Mouse (Mus musculus) neural tube, embryonic 12.5 days (tissue): Measurements from ENCODE around the gene Myl10. TPM values are rescaled to one million over a fixed set of nuclear protein-coding genes. Genes with fewer than 3 reads are reported as not detected.
"Not testable (repeated sequence)": the region's sequence is repeated elsewhere in the genome, so short reads cannot be mapped to it uniquely, and the experiment has no call there.

Experiments
- ATAC-seq: fragments of 200-750 bp; cut with Nextera tagmentation; 2 replicates; pipeline ENCODE4 v1.8.0; 2017; ENCODE audit warnings: low read depth, mild to moderate bottlenecking, moderate TSS enrichment, moderate library complexity; ENCODE audit not compliant: low FRiP score
- H3K27ac ChIP-seq: fragments of 300-500 bp; sonication (generic); 2 replicates; pipeline ENCODE4 v1.5.1; 2016
- H3K27me3 ChIP-seq: fragments of 300-500 bp; sonication (generic); replicated peaks from 2 replicates; pipeline ENCODE4 v1.6.1; 2016; ENCODE audit warnings: mild to moderate bottlenecking
- H3K36me3 ChIP-seq: fragments of 300-500 bp; sonication (generic); 2 replicates; pipeline ENCODE4 v1.6.1; 2016; ENCODE audit warnings: mild to moderate bottlenecking
- H3K4me1 ChIP-seq: fragments of 300-500 bp; sonication (generic); 2 replicates; pipeline ENCODE4 v1.6.1; 2016
- H3K4me2 ChIP-seq: fragments of 300-500 bp; sonication (generic); replicated peaks from 2 replicates; pipeline ENCODE4 v1.6.1; 2016; ENCODE audit warnings: mild to moderate bottlenecking
- H3K4me3 ChIP-seq: fragments of 300-500 bp; sonication (generic); 2 replicates; pipeline ENCODE4 v1.5.1; 2016
- H3K9ac ChIP-seq: fragments of 300-500 bp; sonication (generic); 2 replicates; pipeline ENCODE4 v1.6.1; 2016; ENCODE audit warnings: mild to moderate bottlenecking
- H3K9me3 ChIP-seq: fragments of 300-500 bp; sonication (generic); 2 replicates; pipeline ENCODE4 v1.6.1; 2016; ENCODE audit warnings: mild to moderate bottlenecking
- WGBS: fragments of 180-500 bp; shearing (Covaris S2); methylation state at CpG from one replicate; pipeline ENCODE4 v1.1.7; 2016; 5-methylcytosine and 5-hydroxymethylcytosine counted together
- polyA plus RNA-seq: library from polyadenylated mRNA; unstranded; fragments of >200 nt; fragmentation: Nextera tagmentation; extraction: Ambion mirVana; gene quantifications from 2 replicates; pipeline ENCODE4 v1.2.1, GENCODE M21; 2016

Gene Myl10
- polyA plus RNA-seq, 1 experiment from 2014 or later, result not detected

GRCm38 (mm10) chr5:136708116-136708515 lies 15.2 kb downstream of the Myl10 start:
- 0 out of 2 replicates have a peak, but pooled peaks cover 3% of the 10 kb centered on the region for H3K9me3 ChIP-seq
- H3K9ac ChIP-seq, result no peak overlapping the region
- no peaks in the 10 kb centered on the region for H3K36me3 ChIP-seq
- H3K4me2 ChIP-seq, result no peak overlapping the region
- no peaks in the 10 kb centered on the region for H3K27me3 ChIP-seq
- ATAC-seq, result no peak
- no peak overlapping the region for H3K27ac ChIP-seq
- peaks cover 6% of the 10 kb centered on the region; the same call in 1 of the 2 replicates for H3K4me1 ChIP-seq
- no peak overlapping the region for H3K4me3 ChIP-seq
- WGBS, result 82% methylated on average over 12 of the region's 12 CpGs

- 44% methylated on average over 4 of the region's 4 CpGs for WGBS
- H3K4me2 ChIP-seq, result no peak overlapping the region
- H3K27me3 ChIP-seq, result no peaks in the 10 kb centered on the region; the same call in 1 of the 2 replicates
- no peak overlapping the region for H3K9ac ChIP-seq
- peaks cover 6% of the 10 kb centered on the region; the same call in 1 of the 2 replicates for H3K4me1 ChIP-seq
- H3K4me3 ChIP-seq, result no peak overlapping the region
- H3K36me3 ChIP-seq, result no peaks in the 10 kb centered on the region
- H3K27ac ChIP-seq, result no peak overlapping the region
- ATAC-seq, result no peak
- H3K9me3 ChIP-seq, result 0 out of 2 replicates have a peak, but pooled peaks cover under 1% of the 10 kb centered on the region
Measured at GRCm38 (mm10) chr5:136710742-136711141, 17.8 kb downstream of the Myl10 start.

- Histone ChIP-seq H3K36me3 (no peaks in the 10 kb centered on the region), H3K4me1 (peaks cover 14% of the 10 kb centered on the region), H3K4me3 (no peak overlapping the region), H3K27ac (no peak overlapping the region), H3K4me2 (peak overlapping the region; percentile 33), H3K9ac (no peak overlapping the region), H3K27me3 (no peaks in the 10 kb centered on the region; the same call in 1 of the 2 replicates), H3K9me3 (no peaks in the 10 kb centered on the region)
- 37% methylated on average over 32 of the region's 32 CpGs for WGBS
- ATAC-seq, result no peak
Measured at GRCm38 (mm10) chr5:136714232-136714875, 21.4 kb downstream of the Myl10 start.

GRCm38 (mm10) chr5:136714879-136715278 lies 21.9 kb downstream of the Myl10 start:
- Histone ChIP-seq H3K27me3 (no peaks in the 10 kb centered on the region; the same call in 1 of the 2 replicates), H3K4me1 (peaks cover 14% of the 10 kb centered on the region), H3K9ac (no peak overlapping the region), H3K4me3 (no peak overlapping the region), H3K36me3 (no peaks in the 10 kb centered on the region), H3K9me3 (no peaks in the 10 kb centered on the region), H3K4me2 (peak overlapping the region; percentile 33), H3K27ac (no peak overlapping the region)
- no peak for ATAC-seq
- 26% methylated on average over 11 of the region's 11 CpGs for WGBS

GRCm38 (mm10) chr5:136716696-136717572 lies 24.0 kb downstream of the Myl10 start:
- H3K4me1 ChIP-seq, result peaks cover 9% of the 10 kb centered on the region
- H3K27me3 ChIP-seq, result no peaks in the 10 kb centered on the region; the same call in 1 of the 2 replicates
- H3K36me3 ChIP-seq, result no peaks in the 10 kb centered on the region
- H3K4me2 ChIP-seq, result no peak overlapping the region
- no peak; the same call in 1 of the 2 replicates for ATAC-seq
- 43% methylated on average over 10 of the region's 10 CpGs for WGBS
- no peak overlapping the region for H3K4me3 ChIP-seq
- no peak overlapping the region for H3K9ac ChIP-seq
- no peaks in the 10 kb centered on the region for H3K9me3 ChIP-seq
- H3K27ac ChIP-seq, result peak overlapping the region; percentile 37; the same call in 1 of the 2 replicates

GRCm38 (mm10) chr5:136717573-136717854 lies 24.6 kb downstream of the Myl10 start:
- no peaks in the 10 kb centered on the region for H3K9me3 ChIP-seq
- H3K36me3 ChIP-seq, result no peaks in the 10 kb centered on the region
- no peak overlapping the region for H3K4me2 ChIP-seq
- H3K4me1 ChIP-seq, result peaks cover 9% of the 10 kb centered on the region
- H3K4me3 ChIP-seq, result no peak overlapping the region
- no peaks in the 10 kb centered on the region; the same call in 1 of the 2 replicates for H3K27me3 ChIP-seq
- no peak for ATAC-seq
- H3K27ac ChIP-seq, result peak overlapping the region; percentile 37; the same call in 1 of the 2 replicates
- H3K9ac ChIP-seq, result no peak overlapping the region
- WGBS, result 84% methylated on average over 2 of the region's 2 CpGs

GRCm38 (mm10) chr5:136718656-136719055 lies 25.7 kb downstream of the Myl10 start:
- Histone ChIP-seq H3K36me3 (no peaks in the 10 kb centered on the region), H3K4me2 (no peak overlapping the region), H3K27ac (no peak overlapping the region), H3K9ac (no peak overlapping the region), H3K4me3 (no peak overlapping the region), H3K9me3 (no peaks in the 10 kb centered on the region), H3K4me1 (peaks cover 9% of the 10 kb centered on the region), H3K27me3 (no peaks in the 10 kb centered on the region; the same call in 1 of the 2 replicates)
- ATAC-seq, result no peak
- WGBS, result 73% methylated on average over 8 of the region's 8 CpGs

- ATAC-seq, result no peak
- Histone ChIP-seq H3K4me2 (no peak overlapping the region), H3K4me3 (no peak overlapping the region), H3K4me1 (peaks cover 9% of the 10 kb centered on the region), H3K9me3 (no peaks in the 10 kb centered on the region), H3K27me3 (no peaks in the 10 kb centered on the region), H3K36me3 (no peaks in the 10 kb centered on the region), H3K9ac (no peak overlapping the region), H3K27ac (no peak overlapping the region)
- 85% methylated on average over 5 of the region's 5 CpGs for WGBS
Measured at GRCm38 (mm10) chr5:136721596-136721995, 28.6 kb downstream of the Myl10 start.

GRCm38 (mm10) chr5:136726271-136726670 lies 33.3 kb downstream of the Myl10 start:
- H3K4me1 ChIP-seq, H3K27ac ChIP-seq, H3K27me3 ChIP-seq, H3K36me3 ChIP-seq, H3K9me3 ChIP-seq, ATAC-seq, H3K9ac ChIP-seq, H3K4me2 ChIP-seq, H3K4me3 ChIP-seq: not testable (repeated sequence)
- WGBS, result 83% methylated on average over 5 of the region's 5 CpGs

- 60% methylated on average over 6 of the region's 6 CpGs for WGBS
- ATAC-seq, result no peak
- Histone ChIP-seq H3K27ac (no peak overlapping the region), H3K4me3 (no peak overlapping the region), H3K4me2 (no peak overlapping the region), H3K36me3 (no peaks in the 10 kb centered on the region), H3K4me1 (no peaks in the 10 kb centered on the region), H3K27me3 (no peaks in the 10 kb centered on the region), H3K9ac (no peak overlapping the region), H3K9me3 (no peaks in the 10 kb centered on the region)
Measured at GRCm38 (mm10) chr5:136738918-136739317, 46.0 kb downstream of the Myl10 start.

GRCm38 (mm10) chr5:136746596-136746995 lies 53.6 kb downstream of the Myl10 start:
- Histone ChIP-seq H3K4me2 (no peak overlapping the region), H3K9ac (no peak overlapping the region), H3K36me3 (peaks cover 24% of the 10 kb centered on the region), H3K9me3 (peaks cover 19% of the 10 kb centered on the region; the same call in 1 of the 2 replicates), H3K27ac (no peak overlapping the region), H3K27me3 (no peaks in the 10 kb centered on the region), H3K4me3 (no peak overlapping the region), H3K4me1 (no peaks in the 10 kb centered on the region)
- WGBS, result 76% methylated on average over 9 of the region's 9 CpGs
- no peak for ATAC-seq
